Mouse (Mus musculus): ENCODE measurements around the gene Polr3e. TPM values are rescaled to one million over a fixed set of nuclear protein-coding genes. Genes with fewer than 3 reads are reported as not detected.
A peak's percentile ranks its signal among the peaks of the same experiment; 100 is the strongest.

Polr3e gene
- total RNA-seq, 1 experiment = 44.4 TPM

DNA sequence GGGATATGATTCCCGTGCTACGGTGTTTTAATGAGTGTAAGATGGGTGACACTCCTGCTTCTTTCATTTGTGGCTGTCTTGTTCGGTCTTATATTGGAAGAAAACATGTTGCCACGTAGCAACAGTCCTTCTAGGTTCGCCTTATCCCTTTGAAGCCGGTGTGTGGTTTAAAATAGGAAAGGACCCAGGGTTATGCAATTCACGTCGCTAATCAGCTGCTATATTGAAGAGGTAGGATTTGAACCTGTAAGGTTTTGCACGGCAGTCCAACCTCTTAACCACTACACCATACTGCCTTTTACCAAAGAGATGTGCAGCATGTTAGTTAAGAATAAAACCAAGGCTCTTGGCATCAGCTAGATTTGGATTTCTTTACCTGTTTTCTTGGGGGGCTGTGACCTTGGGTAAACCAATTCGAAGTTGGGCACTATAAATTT is 1.0 kb downstream of the Polr3e start:
- H3K4me3 ChIP-seq (ENCODE audit: insufficient read depth in 1 of 2, low read depth in 1 of 2, low read length in 2 of 2, poor library complexity in 1 of 2, severe bottlenecking in 1 of 2) = peak overlapping the region; percentile 77 to 80
- H3K9me3 ChIP-seq (ENCODE audit: control insufficient read depth, insufficient read depth, low read depth, low read length) = no peaks in the 10 kb centered on the region
- in situ Hi-C loops (cut with MboI; ENCODE audit: low sequenced_read_pairs in 2 of 2, unreplicated experiment in 2 of 2) = loop anchor here in 1 of 2 experiments (10.0 kb wide), 1 partner anchor 74 kb away; the partner anchor contains the start of gene Eef2k
- peak overlapping the region; percentile 90; the same call in 1 of the 2 replicates for H3K9ac ChIP-seq (ENCODE audit: insufficient read depth, low read depth, low read length, poor library complexity, severe bottlenecking)
- DNase-seq (ENCODE audit: low read depth, low spot score) = peak; percentile 54
- TF ChIP-seq ZNF384 (IDR thresholded peaks at IDR 0.05; ENCODE audit: low read depth, low read length) (no peak), HCFC1 (IDR thresholded peaks at IDR 0.05; ENCODE audit: borderline replicate concordance, insufficient read depth, low read length) (no peak), MAFK (IDR thresholded peaks at IDR 0.05; ENCODE audit: insufficient read depth, low read depth, low read length) (peak; percentile 49; the same call in 1 of the 2 replicates)
- peaks cover 2 to 11% of the 10 kb centered on the region in 2 experiments; a peak in 2 of 4 replicates for H3K4me1 ChIP-seq (ENCODE audit: control insufficient read depth in 2 of 2, insufficient read depth in 2 of 2, low read length in 2 of 2, poor library complexity in 1 of 2)
- peaks cover 7% of the 10 kb centered on the region; the same call in 1 of the 2 replicates for H3K36me3 ChIP-seq (ENCODE audit: control insufficient read depth, insufficient read depth, low read length, poor library complexity, severe bottlenecking)
- H3K27ac ChIP-seq (ENCODE audit: insufficient read depth, low read depth, low read length, poor library complexity, severe bottlenecking) = no peak overlapping the region

- H3K4me3 ChIP-seq (ENCODE audit: insufficient read depth in 1 of 2, low read depth in 1 of 2, low read length in 2 of 2, poor library complexity in 1 of 2, severe bottlenecking in 1 of 2) = no peak overlapping the region
- TF ChIP-seq ZC3H11A (IDR thresholded peaks at IDR 0.05; ENCODE audit: borderline replicate concordance, low read depth, low read length) (no peak), ZNF384 (IDR thresholded peaks at IDR 0.05; ENCODE audit: low read depth, low read length) (no peak), CHD2 (IDR thresholded peaks at IDR 0.05; ENCODE audit: low read depth, low read length) (no peak), HCFC1 (IDR thresholded peaks at IDR 0.05; ENCODE audit: borderline replicate concordance, insufficient read depth, low read length) (no peak), MAFK (IDR thresholded peaks at IDR 0.05; ENCODE audit: insufficient read depth, low read depth, low read length) (no peak)
- peaks cover 70% of the 10 kb centered on the region for H3K36me3 ChIP-seq (ENCODE audit: control insufficient read depth, insufficient read depth, low read length, poor library complexity, severe bottlenecking)
- in situ Hi-C loops (cut with MboI; ENCODE audit: low sequenced_read_pairs in 2 of 2, unreplicated experiment in 2 of 2) = no loop called here
- peaks cover 0 to 6% of the 10 kb centered on the region in 2 experiments; a peak in 2 of 4 replicates for H3K4me1 ChIP-seq (ENCODE audit: control insufficient read depth in 2 of 2, insufficient read depth in 2 of 2, low read length in 2 of 2, poor library complexity in 1 of 2)
- no peak overlapping the region for H3K9ac ChIP-seq (ENCODE audit: insufficient read depth, low read depth, low read length, poor library complexity, severe bottlenecking)
- no peaks in the 10 kb centered on the region for H3K9me3 ChIP-seq (ENCODE audit: control insufficient read depth, insufficient read depth, low read depth, low read length)
- no peak for DNase-seq (ENCODE audit: low read depth, low spot score)
- H3K27ac ChIP-seq (ENCODE audit: insufficient read depth, low read depth, low read length, poor library complexity, severe bottlenecking) = no peak overlapping the region
Measured at GRCm38 (mm10) chr7:120933110-120933509, 15.6 kb downstream of the Polr3e start.

DNA sequence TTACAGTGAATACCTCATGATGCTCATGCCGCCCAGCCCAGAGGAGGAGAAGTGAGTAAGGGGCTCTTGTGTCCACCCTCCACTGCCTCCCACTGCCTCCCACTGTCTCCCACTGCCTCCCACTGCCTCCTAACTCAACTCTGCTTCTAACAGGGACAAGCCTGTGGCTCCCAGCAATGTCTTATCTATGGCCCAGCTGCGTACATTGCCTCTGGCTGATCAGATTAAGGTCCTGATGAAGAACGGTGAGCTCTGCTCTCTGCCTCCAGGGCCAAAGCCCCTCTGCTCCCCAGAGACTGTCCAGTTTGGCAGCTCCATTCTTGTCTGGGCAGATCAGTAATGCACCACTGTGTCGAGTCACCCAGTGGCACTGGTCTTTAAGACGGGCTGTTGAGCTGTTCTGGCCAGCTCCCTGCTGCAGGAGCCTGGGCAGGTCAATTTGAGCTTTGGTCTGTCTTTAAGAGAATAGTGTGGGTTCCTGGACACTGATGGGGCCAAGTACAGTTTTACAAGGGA is 16.2 kb downstream of the Polr3e start:
- no peak overlapping the region for H3K27ac ChIP-seq (ENCODE audit: insufficient read depth, low read depth, low read length, poor library complexity, severe bottlenecking)
- peaks cover 72% of the 10 kb centered on the region for H3K36me3 ChIP-seq (ENCODE audit: control insufficient read depth, insufficient read depth, low read length, poor library complexity, severe bottlenecking)
- peaks cover 0 to 6% of the 10 kb centered on the region in 2 experiments; a peak in 2 of 4 replicates for H3K4me1 ChIP-seq (ENCODE audit: control insufficient read depth in 2 of 2, insufficient read depth in 2 of 2, low read length in 2 of 2, poor library complexity in 1 of 2)
- no peaks in the 10 kb centered on the region for H3K9me3 ChIP-seq (ENCODE audit: control insufficient read depth, insufficient read depth, low read depth, low read length)
- in situ Hi-C loops (cut with MboI; ENCODE audit: low sequenced_read_pairs in 2 of 2, unreplicated experiment in 2 of 2) = no loop called here
- no peak for DNase-seq (ENCODE audit: low read depth, low spot score)
- TF ChIP-seq ZC3H11A (IDR thresholded peaks at IDR 0.05; ENCODE audit: borderline replicate concordance, low read depth, low read length) (no peak), HCFC1 (IDR thresholded peaks at IDR 0.05; ENCODE audit: borderline replicate concordance, insufficient read depth, low read length) (no peak), CHD2 (IDR thresholded peaks at IDR 0.05; ENCODE audit: low read depth, low read length) (no peak)
- no peak overlapping the region for H3K9ac ChIP-seq (ENCODE audit: insufficient read depth, low read depth, low read length, poor library complexity, severe bottlenecking)
- H3K4me3 ChIP-seq (ENCODE audit: insufficient read depth in 1 of 2, low read depth in 1 of 2, low read length in 2 of 2, poor library complexity in 1 of 2, severe bottlenecking in 1 of 2) = no peak overlapping the region

GRCm38 (mm10) chr7:120934716-120935115 is 17.2 kb downstream of the Polr3e start:
- TF ChIP-seq HCFC1 (IDR thresholded peaks at IDR 0.05; ENCODE audit: borderline replicate concordance, insufficient read depth, low read length) (no peak), MAFK (IDR thresholded peaks at IDR 0.05; ENCODE audit: insufficient read depth, low read depth, low read length) (no peak), CHD2 (IDR thresholded peaks at IDR 0.05; ENCODE audit: low read depth, low read length) (no peak), ZNF384 (IDR thresholded peaks at IDR 0.05; ENCODE audit: low read depth, low read length) (no peak), ZC3H11A (IDR thresholded peaks at IDR 0.05; ENCODE audit: borderline replicate concordance, low read depth, low read length) (no peak)
- Histone ChIP-seq H3K4me1 (ENCODE audit: control insufficient read depth in 2 of 2, insufficient read depth in 2 of 2, low read length in 2 of 2, poor library complexity in 1 of 2) (peaks cover 0 to 6% of the 10 kb centered on the region in 2 experiments; a peak in 2 of 4 replicates), H3K9me3 (ENCODE audit: control insufficient read depth, insufficient read depth, low read depth, low read length) (no peaks in the 10 kb centered on the region), H3K4me3 (ENCODE audit: insufficient read depth in 1 of 2, low read depth in 1 of 2, low read length in 2 of 2, poor library complexity in 1 of 2, severe bottlenecking in 1 of 2) (no peak overlapping the region), H3K36me3 (ENCODE audit: control insufficient read depth, insufficient read depth, low read length, poor library complexity, severe bottlenecking) (peaks cover 76% of the 10 kb centered on the region), H3K9ac (ENCODE audit: insufficient read depth, low read depth, low read length, poor library complexity, severe bottlenecking) (no peak overlapping the region), H3K27ac (ENCODE audit: insufficient read depth, low read depth, low read length, poor library complexity, severe bottlenecking) (no peak overlapping the region)
- peak; percentile 52 for DNase-seq (ENCODE audit: low read depth, low spot score)
- in situ Hi-C loops (cut with MboI; ENCODE audit: low sequenced_read_pairs in 2 of 2, unreplicated experiment in 2 of 2) = no loop called here

Measured in ES-E14 (cell line).